In genomic region chr4:141130704-141131342, GRCm38 (mm10) we compare ENCODE assay signal across 9 mouse cellular contexts. TPM values are rescaled to one million over a fixed set of nuclear protein-coding genes. Genes with fewer than 3 reads are reported as not detected.
DNase-seq lines count a peak whose midpoint lies in the region; ATAC-seq and TF ChIP-seq lines count a peak whose summit lies in the region.
"Had no signal": no experiment of that assay in that cellular context is flagged by ENCODE, and none has a peak within 500 bp of the region (broad histone marks: within the 10 kb centered on the region; RNA-seq: fewer than 3 reads in every experiment).

No protein-coding gene starts in this region.

- H3K36me3 ChIP-seq in heart, adult 2 months (ENCODE audit: control insufficient read depth, insufficient read depth, low read length) = peaks cover 6% of the 10 kb centered on the region
- H3K36me3 ChIP-seq in forebrain, embryonic 14.5 days (ENCODE audit: control insufficient read depth, insufficient read depth, low read length) = no peaks in the 10 kb centered on the region
- peaks cover 11% of the 10 kb centered on the region for H3K36me3 ChIP-seq in limb, embryonic 14.5 days (ENCODE audit: control insufficient read depth, insufficient read depth, low read length)
- no peaks in the 10 kb centered on the region for H3K36me3 ChIP-seq in neural tube, embryonic 15.5 days

- H3K9me3 ChIP-seq in forebrain, embryonic 14.5 days (replicated peaks; ENCODE audit: control insufficient read depth, low read length) = no peaks in the 10 kb centered on the region
- no peaks in the 10 kb centered on the region for H3K9me3 ChIP-seq in limb, embryonic 14.5 days (ENCODE audit: control insufficient read depth, low read length)
- no peaks in the 10 kb centered on the region for H3K9me3 ChIP-seq in neural tube, embryonic 15.5 days (replicated peaks)
- H3K9me3 ChIP-seq: neural tube, embryonic 12.5 days had no signal

- no peaks in the 10 kb centered on the region for H3K27me3 ChIP-seq in heart, adult 2 months (ENCODE audit: control insufficient read depth, insufficient read depth, low read length)
- H3K27me3 ChIP-seq in forebrain, embryonic 14.5 days (replicated peaks; ENCODE audit: control insufficient read depth, insufficient read depth, low read length) = no peaks in the 10 kb centered on the region
- no peaks in the 10 kb centered on the region for H3K27me3 ChIP-seq in limb, embryonic 14.5 days (ENCODE audit: control insufficient read depth, insufficient read depth, low read length)
- H3K27me3 ChIP-seq in neural tube, embryonic 15.5 days (replicated peaks) = no peaks in the 10 kb centered on the region
- H3K27me3 ChIP-seq: neural tube, embryonic 12.5 days had no signal

- H3K9ac ChIP-seq in heart, adult 2 months (ENCODE audit: low read depth, low read length) = no peak overlapping the region
- 0 out of 2 replicates have a peak overlapping the region, but pooled peaks have one; percentile 8 for H3K9ac ChIP-seq in forebrain, embryonic 14.5 days (ENCODE audit: low read length)
- H3K9ac ChIP-seq in limb, embryonic 14.5 days (ENCODE audit: low read depth, low read length, severe bottlenecking) = no peak overlapping the region
- no peak overlapping the region for H3K9ac ChIP-seq in neural tube, embryonic 15.5 days (replicated peaks)
- H3K9ac ChIP-seq: neural tube, embryonic 12.5 days had no signal

- H3K4me1 ChIP-seq in heart, adult 2 months (ENCODE audit: control insufficient read depth, insufficient read depth, low read length) = peaks cover 40% of the 10 kb centered on the region
- H3K4me1 ChIP-seq in forebrain, embryonic 14.5 days (ENCODE audit: control insufficient read depth, insufficient read depth, low read length) = peaks cover 22% of the 10 kb centered on the region
- H3K4me1 ChIP-seq in limb, embryonic 14.5 days (ENCODE audit: control insufficient read depth, insufficient read depth, low read length) = peaks cover 41% of the 10 kb centered on the region
- peaks cover 54% of the 10 kb centered on the region for H3K4me1 ChIP-seq in neural tube, embryonic 15.5 days

- no peak overlapping the region for H3K4me3 ChIP-seq in heart, adult 2 months
- H3K4me3 ChIP-seq in forebrain, embryonic 14.5 days (ENCODE audit: low read depth, low read length) = no peak overlapping the region
- no peak overlapping the region for H3K4me3 ChIP-seq in limb, embryonic 14.5 days (replicated peaks; ENCODE audit: low read length)
- H3K4me3 ChIP-seq in neural tube, embryonic 15.5 days (replicated peaks) = no peak overlapping the region
- H3K4me3 ChIP-seq: neural tube, embryonic 12.5 days had no signal

- TF ChIP-seq CTCF in heart, adult 2 months (IDR thresholded peaks at IDR 0.05) = no peak

- TF ChIP-seq POLR2A in heart, adult 2 months (IDR thresholded peaks at IDR 0.05; ENCODE audit: insufficient read depth, low read depth, low read length) = no peak
- no peak for TF ChIP-seq POLR2A in limb, embryonic 14.5 days (IDR thresholded peaks at IDR 0.05; ENCODE audit: borderline replicate concordance, extremely low read depth, insufficient read depth, insufficient read length)

- intact Hi-C loops in heart, adult 2 months (cut with DNase I) = loop anchor here (10.0 kb wide), 1 partner anchor 664 kb away; the partner anchor contains the start of genes Casp9 and Dnajc16

- 0 out of 2 replicates have a peak, but pooled peaks have one; percentile 11 for TF ChIP-seq EP300 in heart, adult 2 months (IDR thresholded peaks at IDR 0.05; ENCODE audit: insufficient read depth, low read depth, low read length)

- no peak for DNase-seq in heart, adult 2 months
- DNase-seq in heart, adult 8-10 months (ENCODE audit: low spot score) = no peak
- DNase-seq in adipocyte (ENCODE audit: low spot score) = peak; percentile 98
- peak; percentile 51 for DNase-seq in forebrain, embryonic 14.5 days (ENCODE audit: low spot score)
- no peak for DNase-seq in limb, embryonic 14.5 days (ENCODE audit: low spot score)
- no peak for DNase-seq in thymus, postnatal 0 days (ENCODE audit: low spot score)

- H3K79me2 ChIP-seq in heart, adult 2 months (replicated peaks; ENCODE audit: control insufficient read depth, insufficient read depth, low read length) = peaks cover 8% of the 10 kb centered on the region

- H3K27ac ChIP-seq in heart, adult 2 months = no peak overlapping the region
- peak overlapping the region; percentile 9; the same call in 1 of the 2 replicates for H3K27ac ChIP-seq in forebrain, embryonic 14.5 days (ENCODE audit: low read depth, low read length)
- H3K27ac ChIP-seq in limb, embryonic 14.5 days (replicated peaks; ENCODE audit: low read depth, low read length) = peak overlapping the region; percentile 72
- peak overlapping the region; percentile 69 for H3K27ac ChIP-seq in neural tube, embryonic 15.5 days (replicated peaks)
- H3K27ac ChIP-seq: neural tube, embryonic 12.5 days had no signal

- no peak overlapping the region for H3K4me2 ChIP-seq in forebrain, embryonic 14.5 days (ENCODE audit: low read length)
- H3K4me2 ChIP-seq in limb, embryonic 14.5 days (replicated peaks; ENCODE audit: low read depth, low read length, severe bottlenecking) = no peak overlapping the region
- H3K4me2 ChIP-seq in neural tube, embryonic 15.5 days = no peak overlapping the region
- H3K4me2 ChIP-seq: neural tube, embryonic 12.5 days had no signal

- 67% methylated on average over 6 of the region's 6 CpGs for WGBS in heart, adult 2 months
- 61% methylated on average over 6 of the region's 6 CpGs for WGBS in forebrain, embryonic 14.5 days
- WGBS in limb, embryonic 14.5 days = 77% methylated on average over 6 of the region's 6 CpGs
- 76% methylated on average over 6 of the region's 6 CpGs for WGBS in neural tube, embryonic 15.5 days

- ATAC-seq in forebrain, embryonic 14.5 days = 0 out of 2 replicates have a peak, but pooled peaks have one; percentile 29
- ATAC-seq in limb, embryonic 14.5 days (ENCODE audit: low FRiP score, low read depth) = no peak
- ATAC-seq in neural tube, embryonic 15.5 days (ENCODE audit: low FRiP score) = no peak
- no peak for ATAC-seq in granulocyte monocyte progenitor cell, adult 5-6 weeks (replicated peaks; ENCODE audit: poor library complexity, severe bottlenecking)

RNA-seq across cellular contexts. Expression of gene Szrd1, which starts 8.8 kb away (rescaled TPM):
- total RNA-seq in heart, adult 2 months (2021) = 100 to 1,000 TPM in 1 of 2 experiments, 10 to 100 TPM in 1; 90.0 to 106 TPM
- 32.1 and 33.1 TPM in 2 replicates for polyA plus RNA-seq in heart, adult 2 months (2012; rRNA removed)
- 100 to 1,000 TPM in 2 of 4 experiments, 10 to 100 TPM in 2; 87.5 to 111 (median 98.0) TPM for total RNA-seq in heart, adult 8-10 months (2022)
- 37.0 and 38.9 TPM in 2 replicates for polyA plus RNA-seq in forebrain, embryonic 14.5 days (2014; fragmentation: Nextera tagmentation; extraction: Ambion mirVana)
- 63.7 and 71.4 TPM in 2 replicates for polyA plus RNA-seq in limb, embryonic 14.5 days (2012; rRNA removed)
- polyA plus RNA-seq in limb, embryonic 14.5 days (2014; fragmentation: Nextera tagmentation; extraction: Ambion mirVana) = 38.6 and 39.1 TPM in 2 replicates
- 23.7 and 29.1 TPM in 2 replicates for polyA plus RNA-seq in neural tube, embryonic 15.5 days (2015; fragmentation: Nextera tagmentation; extraction: Ambion mirVana)
- total RNA-seq in granulocyte monocyte progenitor cell, adult 5-6 weeks (2014; fragmentation: Nextera tagmentation) = 41.1 and 54.8 TPM in 2 replicates
- total RNA-seq in granulocyte monocyte progenitor cell, adult 5-6 weeks (2017) = 58.0 and 63.0 TPM in 2 replicates
- polyA plus RNA-seq in thymus, postnatal 0 days (2015; fragmentation: Nextera tagmentation; extraction: Ambion mirVana) = 32.6 and 35.4 TPM in 2 replicates

RNA-seq across cellular contexts. Expression of gene Fbxo42, which starts 16.9 kb away (rescaled TPM):
- total RNA-seq in heart, adult 2 months (2021) = 10 to 100 TPM in 1 of 2 experiments, 1 to 10 TPM in 1; 9.0 to 11.3 TPM
- 7.6 and 11.9 TPM in 2 replicates for polyA plus RNA-seq in heart, adult 2 months (2012; rRNA removed)
- 10 to 100 TPM in 2 of 4 experiments, 1 to 10 TPM in 2; 8.4 to 11.5 (median 10.0) TPM for total RNA-seq in heart, adult 8-10 months (2022)
- polyA plus RNA-seq in forebrain, embryonic 14.5 days (2014; fragmentation: Nextera tagmentation; extraction: Ambion mirVana) = 22.3 and 29.5 TPM in 2 replicates
- 23.1 and 25.5 TPM in 2 replicates for polyA plus RNA-seq in limb, embryonic 14.5 days (2012; rRNA removed)
- polyA plus RNA-seq in limb, embryonic 14.5 days (2014; fragmentation: Nextera tagmentation; extraction: Ambion mirVana) = 29.7 and 30.0 TPM in 2 replicates
- 23.3 and 23.8 TPM in 2 replicates for polyA plus RNA-seq in neural tube, embryonic 15.5 days (2015; fragmentation: Nextera tagmentation; extraction: Ambion mirVana)
- 16.5 and 18.6 TPM in 2 replicates for total RNA-seq in granulocyte monocyte progenitor cell, adult 5-6 weeks (2014; fragmentation: Nextera tagmentation)
- 7.2 and 7.8 TPM in 2 replicates for total RNA-seq in granulocyte monocyte progenitor cell, adult 5-6 weeks (2017)
- polyA plus RNA-seq in thymus, postnatal 0 days (2015; fragmentation: Nextera tagmentation; extraction: Ambion mirVana) = 19.7 and 22.2 TPM in 2 replicates

RNA-seq across cellular contexts. Expression of gene Spata21, which starts 42.7 kb away (rescaled TPM):
- not detected for total RNA-seq in heart, adult 2 months (2021)
- 0.16 and 0.20 TPM in 2 replicates for polyA plus RNA-seq in heart, adult 2 months (2012; rRNA removed)
- not detected for total RNA-seq in heart, adult 8-10 months (2022)
- 0.19 TPM in 1 of 2 replicates, not detected in the other for polyA plus RNA-seq in forebrain, embryonic 14.5 days (2014; fragmentation: Nextera tagmentation; extraction: Ambion mirVana)
- 0.04 and 0.08 TPM in 2 replicates for polyA plus RNA-seq in limb, embryonic 14.5 days (2012; rRNA removed)
- polyA plus RNA-seq in limb, embryonic 14.5 days (2014; fragmentation: Nextera tagmentation; extraction: Ambion mirVana) = 0.18 and 0.43 TPM in 2 replicates
- polyA plus RNA-seq in neural tube, embryonic 15.5 days (2015; fragmentation: Nextera tagmentation; extraction: Ambion mirVana) = 0.51 and 0.55 TPM in 2 replicates
- not detected in 2 replicates for total RNA-seq in granulocyte monocyte progenitor cell, adult 5-6 weeks (2014; fragmentation: Nextera tagmentation)
- not detected in 2 replicates for total RNA-seq in granulocyte monocyte progenitor cell, adult 5-6 weeks (2017)
- 0.15 and 0.17 TPM in 2 replicates for polyA plus RNA-seq in thymus, postnatal 0 days (2015; fragmentation: Nextera tagmentation; extraction: Ambion mirVana)

RNA-seq across cellular contexts. Expression of gene Necap2, which starts 52.7 kb away (rescaled TPM):
- total RNA-seq in heart, adult 2 months (2021) = 10 to 100 TPM; 13.9 to 14.9 TPM
- polyA plus RNA-seq in heart, adult 2 months (2012; rRNA removed) = 21.2 and 24.5 TPM in 2 replicates
- 10 to 100 TPM; 14.7 to 18.2 (median 15.9) TPM for total RNA-seq in heart, adult 8-10 months (2022)
- polyA plus RNA-seq in forebrain, embryonic 14.5 days (2014; fragmentation: Nextera tagmentation; extraction: Ambion mirVana) = 36.6 and 41.8 TPM in 2 replicates
- polyA plus RNA-seq in limb, embryonic 14.5 days (2012; rRNA removed) = 79.1 and 91.0 TPM in 2 replicates
- 83.2 and 90.5 TPM in 2 replicates for polyA plus RNA-seq in limb, embryonic 14.5 days (2014; fragmentation: Nextera tagmentation; extraction: Ambion mirVana)
- 56.8 and 59.8 TPM in 2 replicates for polyA plus RNA-seq in neural tube, embryonic 15.5 days (2015; fragmentation: Nextera tagmentation; extraction: Ambion mirVana)
- total RNA-seq in granulocyte monocyte progenitor cell, adult 5-6 weeks (2014; fragmentation: Nextera tagmentation) = 30.6 and 52.4 TPM in 2 replicates
- 45.5 and 54.2 TPM in 2 replicates for total RNA-seq in granulocyte monocyte progenitor cell, adult 5-6 weeks (2017)
- polyA plus RNA-seq in thymus, postnatal 0 days (2015; fragmentation: Nextera tagmentation; extraction: Ambion mirVana) = 93.7 and 103 TPM in 2 replicates

Comparison
In these comparisons a context has a peak if more than half of its experiments do, and no peak if none do; other contexts are left out.
1. DNase-seq: peak in adipocyte (single experiment) and forebrain, embryonic 14.5 days (single experiment); none in heart, adult 2 months (0 of 2), heart, adult 8-10 months (single experiment), limb, embryonic 14.5 days (single experiment) and thymus, postnatal 0 days (single experiment).